Mouse (Mus musculus): Measurements from ENCODE around the gene Tmem132c. TPM values are rescaled to one million over a fixed set of nuclear protein-coding genes. Genes with fewer than 3 reads are reported as not detected.

The Tmem132c gene
- polyA plus RNA-seq, 1 experiment from 2014 or later = 28.5 TPM

DNA sequence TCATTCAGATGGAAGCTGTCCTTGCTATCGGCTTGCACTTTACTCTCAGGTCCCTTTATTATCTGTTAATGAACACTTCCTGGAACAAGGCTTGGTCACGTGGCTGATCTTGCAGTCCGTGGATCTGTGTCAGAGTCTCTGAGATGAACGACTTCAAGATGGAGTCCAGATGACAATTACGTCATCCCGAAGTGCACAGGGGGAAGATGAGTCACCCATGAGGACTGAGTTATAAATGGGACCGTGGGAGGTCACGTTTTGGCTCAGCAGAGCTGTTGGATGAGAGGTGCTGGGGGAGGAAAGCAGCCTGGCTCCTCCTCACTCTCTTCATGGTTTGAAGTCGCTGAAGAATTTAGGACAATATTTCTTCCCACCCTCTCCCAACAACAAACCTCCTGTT is 132.6 kb downstream of the Tmem132c start:
- 0 out of 2 replicates have a peak overlapping the region, but pooled peaks have one; percentile 55 for H3K27ac ChIP-seq (replicated peaks)
- H3K4me3 ChIP-seq (replicated peaks) = no peak overlapping the region
- H3K4me2 ChIP-seq (replicated peaks) = no peak overlapping the region
- peaks cover 52% of the 10 kb centered on the region for H3K4me1 ChIP-seq
- no peaks in the 10 kb centered on the region for H3K36me3 ChIP-seq
- ATAC-seq (ENCODE audit: insufficient number of reproducible peaks, low FRiP score, low TSS enrichment, low read depth) = no peak
- WGBS = 37% methylated on average over 9 of the region's 9 CpGs
- H3K27me3 ChIP-seq = no peaks in the 10 kb centered on the region
- H3K9me3 ChIP-seq (replicated peaks) = 0 out of 2 replicates have a peak, but pooled peaks cover 4% of the 10 kb centered on the region
- no peak overlapping the region for H3K9ac ChIP-seq

DNA sequence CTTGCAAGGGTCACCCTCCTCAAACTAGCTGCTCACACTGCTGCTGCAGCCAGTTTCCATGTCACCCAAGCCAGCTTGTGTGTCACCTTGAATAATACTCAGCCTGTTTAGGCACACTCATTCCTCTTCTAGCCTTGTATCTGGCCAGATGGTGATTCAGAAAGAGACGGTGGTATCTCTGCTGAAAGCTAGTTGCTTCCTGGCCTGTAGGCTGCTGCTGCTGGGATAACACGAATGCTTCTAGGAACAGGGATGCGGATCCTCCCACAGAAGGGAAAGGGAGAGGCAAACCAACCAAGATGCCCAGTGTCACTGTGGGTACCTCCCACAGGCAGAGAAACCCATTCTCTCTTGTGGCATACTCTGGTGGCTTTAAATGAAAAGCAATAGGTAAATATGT is 134.0 kb downstream of the Tmem132c start:
- 0 out of 2 replicates have a peak, but pooled peaks cover 4% of the 10 kb centered on the region for H3K9me3 ChIP-seq (replicated peaks)
- H3K27me3 ChIP-seq = no peaks in the 10 kb centered on the region
- peaks cover 43% of the 10 kb centered on the region for H3K4me1 ChIP-seq
- no peaks in the 10 kb centered on the region for H3K36me3 ChIP-seq
- WGBS = 83% methylated on average over 3 of the region's 3 CpGs
- H3K4me2 ChIP-seq (replicated peaks) = no peak overlapping the region
- H3K9ac ChIP-seq = no peak overlapping the region
- no peak overlapping the region for H3K4me3 ChIP-seq (replicated peaks)
- ATAC-seq (ENCODE audit: insufficient number of reproducible peaks, low FRiP score, low TSS enrichment, low read depth) = no peak
- no peak overlapping the region for H3K27ac ChIP-seq (replicated peaks)

DNA sequence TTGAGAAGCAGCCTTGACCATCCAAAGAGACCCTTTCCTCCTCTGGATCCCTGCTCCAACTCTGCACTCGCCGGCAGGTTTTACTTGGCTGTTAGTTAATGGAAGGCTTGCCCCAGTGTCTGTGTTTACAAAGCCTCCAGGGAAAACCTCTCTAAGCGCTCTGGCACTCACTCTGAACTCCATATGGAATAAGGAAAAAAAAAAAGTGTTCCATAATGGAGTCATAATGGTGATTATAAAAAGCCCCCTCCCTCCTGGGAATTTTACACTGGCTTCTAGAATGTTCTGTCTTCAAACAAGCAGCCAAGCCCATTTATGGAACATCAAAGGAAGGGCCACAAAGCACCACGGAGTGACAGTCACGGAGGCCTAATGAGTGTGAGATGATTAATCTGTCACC is 136.9 kb downstream of the Tmem132c start:
- Histone ChIP-seq H3K4me1 (peaks cover 21% of the 10 kb centered on the region), H3K27me3 (no peaks in the 10 kb centered on the region), H3K9me3 (replicated peaks) (0 out of 2 replicates have a peak, but pooled peaks cover 4% of the 10 kb centered on the region), H3K36me3 (no peaks in the 10 kb centered on the region), H3K9ac (no peak overlapping the region), H3K4me3 (replicated peaks) (no peak overlapping the region), H3K4me2 (replicated peaks) (no peak overlapping the region), H3K27ac (replicated peaks) (no peak overlapping the region)
- no peak for ATAC-seq (ENCODE audit: insufficient number of reproducible peaks, low FRiP score, low TSS enrichment, low read depth)
- WGBS = 27% methylated on average over 5 of the region's 5 CpGs

- no peak overlapping the region for H3K27ac ChIP-seq (replicated peaks)
These were observed 137.7 kb downstream of the Tmem132c start for GRCm38 (mm10) chr5:127379351-127379750.

GRCm38 (mm10) chr5:127381216-127381615 is 139.6 kb downstream of the Tmem132c start:
- Histone ChIP-seq H3K36me3 (no peaks in the 10 kb centered on the region), H3K4me2 (replicated peaks) (no peak overlapping the region), H3K4me1 (peaks cover 14% of the 10 kb centered on the region; the same call in 1 of the 2 replicates), H3K27ac (replicated peaks) (no peak overlapping the region), H3K9ac (no peak overlapping the region), H3K27me3 (no peaks in the 10 kb centered on the region), H3K9me3 (replicated peaks) (0 out of 2 replicates have a peak, but pooled peaks cover 5% of the 10 kb centered on the region), H3K4me3 (replicated peaks) (no peak overlapping the region)
- 85% methylated on average over 4 of the region's 4 CpGs for WGBS
- no peak for ATAC-seq (ENCODE audit: insufficient number of reproducible peaks, low FRiP score, low TSS enrichment, low read depth)

More at GRCm38 (mm10) chr5:127379351-127379750, 137.7 kb downstream of the Tmem132c start:
- Histone ChIP-seq H3K27me3 (no peaks in the 10 kb centered on the region), H3K36me3 (no peaks in the 10 kb centered on the region), H3K9ac (no peak overlapping the region), H3K4me3 (replicated peaks) (no peak overlapping the region), H3K4me1 (peaks cover 17% of the 10 kb centered on the region), H3K9me3 (replicated peaks) (0 out of 2 replicates have a peak, but pooled peaks cover 4% of the 10 kb centered on the region), H3K4me2 (replicated peaks) (no peak overlapping the region)
- ATAC-seq (ENCODE audit: insufficient number of reproducible peaks, low FRiP score, low TSS enrichment, low read depth) = no peak
- WGBS = 60% methylated on average over 2 of the region's 2 CpGs

- Histone ChIP-seq H3K9ac (no peak overlapping the region), H3K27me3 (no peaks in the 10 kb centered on the region), H3K27ac (replicated peaks) (no peak overlapping the region), H3K4me3 (replicated peaks) (no peak overlapping the region), H3K36me3 (no peaks in the 10 kb centered on the region), H3K4me1 (peaks cover 14% of the 10 kb centered on the region; the same call in 1 of the 2 replicates), H3K4me2 (replicated peaks) (no peak overlapping the region), H3K9me3 (replicated peaks) (0 out of 2 replicates have a peak, but pooled peaks cover 5% of the 10 kb centered on the region)
- ATAC-seq (ENCODE audit: insufficient number of reproducible peaks, low FRiP score, low TSS enrichment, low read depth) = no peak
- 58% methylated on average over 5 of the region's 5 CpGs for WGBS
These were observed 141.0 kb downstream of the Tmem132c start for GRCm38 (mm10) chr5:127382571-127382970.

GRCm38 (mm10) chr5:127391187-127391586 is 149.6 kb downstream of the Tmem132c start:
- 94% methylated on average over 5 of the region's 5 CpGs for WGBS
- ATAC-seq (ENCODE audit: insufficient number of reproducible peaks, low FRiP score, low TSS enrichment, low read depth) = no peak
- Histone ChIP-seq H3K36me3 (no peaks in the 10 kb centered on the region), H3K27me3 (no peaks in the 10 kb centered on the region), H3K27ac (replicated peaks) (no peak overlapping the region), H3K4me1 (no peaks in the 10 kb centered on the region), H3K9me3 (replicated peaks) (0 out of 2 replicates have a peak, but pooled peaks cover 5% of the 10 kb centered on the region), H3K9ac (no peak overlapping the region), H3K4me3 (replicated peaks) (no peak overlapping the region), H3K4me2 (replicated peaks) (no peak overlapping the region)

DNA sequence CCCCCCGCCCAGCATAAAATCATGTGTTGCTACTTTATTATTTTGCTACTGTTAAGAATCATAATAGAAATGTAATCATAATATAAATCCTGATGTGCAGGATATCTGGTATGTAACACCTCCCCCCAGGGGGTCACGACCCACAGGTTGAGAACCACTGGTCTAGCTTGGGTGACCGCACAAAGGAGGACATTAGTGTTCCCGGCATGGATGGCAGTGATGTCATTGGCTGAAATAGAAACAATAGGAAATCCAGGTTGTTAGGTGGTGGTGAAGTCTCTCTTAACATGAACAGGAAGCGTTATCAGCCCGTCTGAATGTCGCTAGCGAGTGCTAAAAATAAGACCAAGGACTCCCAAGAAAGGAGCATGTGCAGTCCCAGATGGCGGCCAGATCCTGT is 155.3 kb downstream of the Tmem132c start:
- Histone ChIP-seq H3K4me3 (replicated peaks) (no peak overlapping the region), H3K4me1 (peaks cover 11% of the 10 kb centered on the region; the same call in 1 of the 2 replicates), H3K36me3 (no peaks in the 10 kb centered on the region), H3K9ac (no peak overlapping the region), H3K9me3 (replicated peaks) (no peaks in the 10 kb centered on the region), H3K27ac (replicated peaks) (no peak overlapping the region), H3K27me3 (no peaks in the 10 kb centered on the region), H3K4me2 (replicated peaks) (no peak overlapping the region)
- no peak for ATAC-seq (ENCODE audit: insufficient number of reproducible peaks, low FRiP score, low TSS enrichment, low read depth)
- 72% methylated on average over 9 of the region's 9 CpGs for WGBS

- Histone ChIP-seq H3K36me3 (no peaks in the 10 kb centered on the region), H3K4me1 (peaks cover 11% of the 10 kb centered on the region; the same call in 1 of the 2 replicates), H3K4me2 (replicated peaks) (no peak overlapping the region), H3K4me3 (replicated peaks) (no peak overlapping the region), H3K9ac (no peak overlapping the region), H3K9me3 (replicated peaks) (no peaks in the 10 kb centered on the region), H3K27me3 (no peaks in the 10 kb centered on the region), H3K27ac (replicated peaks) (no peak overlapping the region)
- ATAC-seq (ENCODE audit: insufficient number of reproducible peaks, low FRiP score, low TSS enrichment, low read depth) = no peak
- 18% methylated on average over 7 of the region's 7 CpGs for WGBS
These were observed 156.4 kb downstream of the Tmem132c start for GRCm38 (mm10) chr5:127398010-127398409.

DNA sequence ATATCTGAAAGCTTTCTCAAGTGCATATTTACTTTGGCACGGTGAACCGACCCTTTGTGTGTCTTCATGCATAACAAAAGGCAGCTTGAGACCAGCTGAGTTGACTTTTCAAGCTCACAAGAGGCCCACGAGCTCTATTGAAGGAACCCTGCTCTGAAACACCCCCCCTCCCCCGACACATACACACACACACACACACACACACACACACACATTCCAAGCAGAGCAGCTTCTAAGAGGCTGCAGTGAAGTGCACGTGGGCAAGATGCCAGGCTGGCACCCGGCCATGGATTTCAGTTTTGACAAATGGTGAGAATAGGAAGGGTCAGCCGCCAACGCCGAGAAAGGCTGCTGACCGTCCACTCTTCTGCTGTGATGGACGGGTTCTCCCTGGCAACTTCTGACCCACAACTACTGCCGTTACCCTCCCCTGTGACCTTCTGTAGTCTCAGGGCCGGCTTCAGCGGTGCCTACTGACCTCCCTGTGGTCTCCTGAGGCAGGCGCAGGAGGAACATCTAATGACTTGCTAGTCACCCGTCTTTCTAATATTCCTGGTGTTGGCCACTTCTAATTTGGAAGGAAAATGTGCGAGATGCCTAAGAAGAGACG is 163.9 kb downstream of the Tmem132c start:
- no peak overlapping the region for H3K4me3 ChIP-seq (replicated peaks)
- no peaks in the 10 kb centered on the region for H3K9me3 ChIP-seq (replicated peaks)
- no peak for ATAC-seq (ENCODE audit: insufficient number of reproducible peaks, low FRiP score, low TSS enrichment, low read depth)
- 0 out of 2 replicates have a peak overlapping the region, but pooled peaks have one; percentile 4 for H3K27ac ChIP-seq (replicated peaks)
- H3K4me1 ChIP-seq = peaks cover 17% of the 10 kb centered on the region
- 34% methylated on average over 18 of the region's 18 CpGs for WGBS
- no peak overlapping the region for H3K9ac ChIP-seq
- no peaks in the 10 kb centered on the region for H3K36me3 ChIP-seq
- no peak overlapping the region for H3K4me2 ChIP-seq (replicated peaks)
- no peaks in the 10 kb centered on the region for H3K27me3 ChIP-seq

GRCm38 (mm10) chr5:127406014-127406655 is 164.5 kb downstream of the Tmem132c start:
- ATAC-seq (ENCODE audit: insufficient number of reproducible peaks, low FRiP score, low TSS enrichment, low read depth) = no peak
- no peak overlapping the region for H3K4me3 ChIP-seq (replicated peaks)
- H3K27ac ChIP-seq (replicated peaks) = 0 out of 2 replicates have a peak overlapping the region, but pooled peaks have one; percentile 4
- 20% methylated on average over 9 of the region's 9 CpGs for WGBS
- H3K36me3 ChIP-seq = no peaks in the 10 kb centered on the region
- H3K4me1 ChIP-seq = peaks cover 17% of the 10 kb centered on the region
- no peaks in the 10 kb centered on the region for H3K9me3 ChIP-seq (replicated peaks)
- no peak overlapping the region for H3K4me2 ChIP-seq (replicated peaks)
- H3K27me3 ChIP-seq = no peaks in the 10 kb centered on the region
- H3K9ac ChIP-seq = no peak overlapping the region
